Mouse (Mus musculus): ENCODE data around the gene Ppa1. TPM values are rescaled to one million over a fixed set of nuclear protein-coding genes. Genes with fewer than 3 reads are reported as not detected.

Gene Ppa1
- polyA plus RNA-seq, 1 experiment from 2014 or later, result 81.4 TPM

DNA sequence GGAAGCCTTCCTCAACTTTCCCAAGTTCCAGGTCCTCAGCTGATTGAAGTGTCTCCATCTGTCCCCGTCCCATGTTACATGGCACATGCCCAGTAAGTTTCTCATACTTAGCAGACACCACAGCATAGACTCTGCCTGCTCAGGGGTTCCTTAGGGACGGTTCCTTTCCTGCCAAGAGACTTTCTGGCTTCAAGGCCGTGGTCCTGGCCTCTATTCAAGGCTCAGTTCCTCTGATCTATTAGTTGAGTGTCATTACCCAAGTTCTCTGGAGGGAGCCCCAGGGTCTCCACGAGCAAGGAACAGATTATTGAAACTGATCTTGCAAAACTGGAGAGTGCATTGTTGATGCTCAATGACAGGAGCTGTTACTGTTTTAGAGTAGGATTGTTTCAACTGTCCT lies 56.3 kb downstream of the Ppa1 start:
- Histone ChIP-seq H3K9ac (ENCODE audit: low read length) (no peak overlapping the region), H3K27me3 (ENCODE audit: control insufficient read depth, insufficient read depth, low read length) (no peaks in the 10 kb centered on the region), H3K36me3 (ENCODE audit: control insufficient read depth, insufficient read depth, low read length) (peaks cover 26% of the 10 kb centered on the region), H3K9me3 (ENCODE audit: control insufficient read depth, low read length) (no peaks in the 10 kb centered on the region), H3K4me2 (ENCODE audit: low read length) (no peak overlapping the region), H3K27ac (replicated peaks in 1 of 2; ENCODE audit: control insufficient read depth in 1 of 2, insufficient read depth in 1 of 2, low read depth in 2 of 2, low read length in 2 of 2) (no peak overlapping the region), H3K4me1 (ENCODE audit: control insufficient read depth in 2 of 2, insufficient read depth in 2 of 2, low read length in 2 of 2) (no peaks in the 10 kb centered on the region), H3K4me3 (ENCODE audit: control insufficient read depth in 1 of 2, insufficient read depth in 1 of 2, low read depth in 1 of 2, low read length in 2 of 2) (no peak overlapping the region)
- WGBS, result 86% methylated on average over 4 of the region's 4 CpGs
- no peak for ATAC-seq (ENCODE audit: insufficient number of reproducible peaks, insufficient read depth, low FRiP score, low read depth)

DNA sequence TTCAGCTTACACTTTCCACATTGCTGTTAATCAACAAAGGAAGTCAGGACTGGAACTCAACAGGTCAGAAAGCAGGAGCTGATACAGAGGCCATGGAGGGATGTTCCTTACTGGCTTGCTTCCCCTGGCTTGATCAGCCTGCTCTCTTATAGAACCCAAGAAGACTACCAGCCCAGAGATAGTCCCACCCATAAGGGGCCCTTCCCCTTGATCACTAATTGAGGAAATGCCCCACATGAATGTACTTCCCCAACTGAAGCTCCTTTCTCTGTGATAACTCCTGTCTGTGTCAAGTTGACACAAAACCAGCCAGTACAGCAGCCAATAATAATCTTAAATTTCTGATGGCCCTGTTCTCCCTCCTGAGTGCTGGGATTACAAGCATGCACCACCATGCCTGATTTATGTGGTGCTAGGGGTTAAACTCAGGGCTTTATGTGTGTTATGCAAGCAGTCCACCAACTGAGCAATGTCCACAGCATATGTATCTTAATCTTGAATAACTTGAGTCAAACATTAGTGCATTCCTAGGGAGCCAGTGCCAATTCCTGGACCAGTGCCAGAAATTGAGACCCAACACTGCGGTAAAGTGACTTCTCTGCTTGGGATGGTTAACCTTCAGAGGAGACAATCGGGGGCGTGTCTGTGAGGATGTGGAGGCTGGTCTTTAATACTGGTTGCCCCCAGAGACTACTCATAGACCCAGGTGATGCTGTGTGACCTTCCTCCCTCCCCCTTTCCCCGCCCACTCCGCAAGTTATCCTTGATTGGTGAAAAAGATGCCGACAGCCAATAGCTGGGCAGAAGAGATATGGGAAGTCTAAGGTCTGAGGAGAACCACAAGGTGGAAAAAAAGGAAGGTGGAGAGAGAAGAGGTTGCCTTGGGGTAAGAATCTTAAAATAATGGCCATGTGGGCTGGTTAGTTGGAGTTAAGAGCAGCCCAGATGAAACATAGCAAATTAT lies 58.3 kb downstream of the Ppa1 start:
- Histone ChIP-seq H3K9me3 (ENCODE audit: control insufficient read depth, low read length) (no peaks in the 10 kb centered on the region), H3K9ac (ENCODE audit: low read length) (no peak overlapping the region), H3K27me3 (ENCODE audit: control insufficient read depth, insufficient read depth, low read length) (no peaks in the 10 kb centered on the region), H3K4me1 (ENCODE audit: control insufficient read depth in 2 of 2, insufficient read depth in 2 of 2, low read length in 2 of 2) (no peaks in the 10 kb centered on the region), H3K4me3 (ENCODE audit: control insufficient read depth in 1 of 2, insufficient read depth in 1 of 2, low read depth in 1 of 2, low read length in 2 of 2) (no peak overlapping the region), H3K4me2 (ENCODE audit: low read length) (no peak overlapping the region), H3K27ac (replicated peaks in 1 of 2; ENCODE audit: control insufficient read depth in 1 of 2, insufficient read depth in 1 of 2, low read depth in 2 of 2, low read length in 2 of 2) (no peak overlapping the region), H3K36me3 (ENCODE audit: control insufficient read depth, insufficient read depth, low read length) (peaks cover 26% of the 10 kb centered on the region)
- WGBS, result 67% methylated on average over 6 of the region's 6 CpGs
- ATAC-seq (ENCODE audit: insufficient number of reproducible peaks, insufficient read depth, low FRiP score, low read depth), result no peak

DNA sequence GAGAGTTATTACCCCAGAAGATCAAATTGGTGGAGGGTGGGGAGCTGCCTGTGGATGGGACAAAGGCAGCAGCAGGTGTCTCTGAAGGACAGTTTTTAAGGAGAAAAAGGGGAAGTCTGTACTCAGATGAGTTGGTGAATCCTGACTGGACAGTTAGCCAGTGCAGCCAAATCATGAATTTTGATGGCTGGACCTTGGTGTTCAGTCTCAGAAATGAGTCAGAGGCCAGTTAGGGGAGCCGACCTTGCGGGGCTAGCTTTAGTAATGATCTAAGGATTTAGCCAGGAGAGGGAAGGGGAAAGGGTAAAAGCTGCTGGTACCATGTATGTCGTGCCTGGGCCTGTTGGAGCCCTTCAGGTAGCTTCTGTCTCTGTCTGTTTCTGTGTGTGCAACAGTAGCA lies 65.2 kb downstream of the Ppa1 start:
- 73% methylated on average over 3 of the region's 3 CpGs for WGBS
- Histone ChIP-seq H3K9ac (ENCODE audit: low read length) (no peak overlapping the region), H3K9me3 (ENCODE audit: control insufficient read depth, low read length) (no peaks in the 10 kb centered on the region), H3K4me1 (ENCODE audit: control insufficient read depth in 2 of 2, insufficient read depth in 2 of 2, low read length in 2 of 2) (peaks cover 11 to 12% of the 10 kb centered on the region in 2 experiments), H3K36me3 (ENCODE audit: control insufficient read depth, insufficient read depth, low read length) (no peaks in the 10 kb centered on the region), H3K4me3 (ENCODE audit: control insufficient read depth in 1 of 2, insufficient read depth in 1 of 2, low read depth in 1 of 2, low read length in 2 of 2) (no peak overlapping the region), H3K4me2 (ENCODE audit: low read length) (no peak overlapping the region), H3K27ac (replicated peaks in 1 of 2; ENCODE audit: control insufficient read depth in 1 of 2, insufficient read depth in 1 of 2, low read depth in 2 of 2, low read length in 2 of 2) (no peak overlapping the region), H3K27me3 (ENCODE audit: control insufficient read depth, insufficient read depth, low read length) (no peaks in the 10 kb centered on the region)
- no peak for ATAC-seq (ENCODE audit: insufficient number of reproducible peaks, insufficient read depth, low FRiP score, low read depth)

DNA sequence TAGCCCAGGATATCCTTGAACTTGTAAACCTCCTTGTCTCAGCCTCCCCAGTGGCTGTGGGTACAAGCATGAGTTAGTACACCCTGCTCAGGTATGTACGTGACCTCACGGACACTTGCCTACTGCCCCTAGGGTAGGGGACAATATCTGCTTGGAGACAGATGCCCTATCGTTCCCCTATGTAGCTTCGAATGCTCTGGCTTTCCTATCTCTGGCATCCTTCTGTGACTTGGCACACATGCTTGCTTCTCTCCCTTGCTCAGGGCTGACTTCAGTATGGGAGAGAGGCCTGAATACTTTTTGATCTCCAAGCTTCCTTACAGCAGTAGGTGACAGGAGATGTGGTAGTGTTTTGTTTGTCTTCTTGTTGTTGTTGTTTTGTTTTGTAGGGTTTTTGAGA lies 65.8 kb downstream of the Ppa1 start:
- Histone ChIP-seq H3K4me3 (ENCODE audit: control insufficient read depth in 1 of 2, insufficient read depth in 1 of 2, low read depth in 1 of 2, low read length in 2 of 2) (no peak overlapping the region), H3K9me3 (ENCODE audit: control insufficient read depth, low read length) (no peaks in the 10 kb centered on the region), H3K4me2 (ENCODE audit: low read length) (no peak overlapping the region), H3K9ac (ENCODE audit: low read length) (no peak overlapping the region), H3K27ac (replicated peaks in 1 of 2; ENCODE audit: control insufficient read depth in 1 of 2, insufficient read depth in 1 of 2, low read depth in 2 of 2, low read length in 2 of 2) (no peak overlapping the region), H3K36me3 (ENCODE audit: control insufficient read depth, insufficient read depth, low read length) (no peaks in the 10 kb centered on the region), H3K27me3 (ENCODE audit: control insufficient read depth, insufficient read depth, low read length) (no peaks in the 10 kb centered on the region), H3K4me1 (ENCODE audit: control insufficient read depth in 2 of 2, insufficient read depth in 2 of 2, low read length in 2 of 2) (peaks cover 11 to 12% of the 10 kb centered on the region in 2 experiments)
- 91% methylated on average over 4 of the region's 4 CpGs for WGBS
- ATAC-seq (ENCODE audit: insufficient number of reproducible peaks, insufficient read depth, low FRiP score, low read depth), result no peak

DNA sequence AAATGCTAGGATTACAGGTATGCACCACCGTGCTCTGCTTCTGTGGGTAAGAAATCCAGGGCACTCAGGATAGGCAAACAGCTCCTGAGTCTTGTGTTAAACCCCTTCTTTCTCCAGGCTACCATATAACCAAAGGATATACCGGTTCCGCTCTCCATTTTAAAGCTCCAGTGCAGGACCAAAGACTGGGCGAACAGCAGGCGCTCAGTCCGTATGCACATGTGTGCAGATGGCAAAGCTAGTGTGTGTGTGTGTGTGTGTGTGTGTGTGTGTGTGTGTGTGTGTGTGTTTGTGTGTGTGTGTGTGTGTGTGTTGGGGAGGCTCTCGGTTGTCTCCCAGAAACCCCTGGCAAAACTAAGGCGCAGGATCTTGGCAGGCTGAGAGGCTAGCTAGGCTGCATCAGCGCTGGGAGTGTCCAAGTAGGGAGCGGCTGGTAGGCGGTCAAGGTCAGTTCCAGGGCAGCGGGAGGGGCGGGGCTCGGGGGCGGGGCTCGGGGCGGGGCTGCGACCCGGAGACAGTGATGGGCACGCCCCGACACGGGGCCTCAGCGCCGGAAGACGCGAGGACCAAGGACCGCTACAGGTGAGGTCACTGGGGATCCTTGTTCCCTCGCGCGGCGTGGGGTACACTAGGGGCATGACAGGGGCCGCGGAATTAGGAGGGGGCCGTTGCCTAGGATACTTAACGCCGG lies 66.6 kb downstream of the Ppa1 start, which contains the start of gene Aifm2:
Gene Aifm2 (plus strand): TSS at position 493 of the 691 bp plus-strand sequence.
- peak within 1 kb of the TSS; percentile 74 to 79 for H3K4me3 ChIP-seq (ENCODE audit: control insufficient read depth in 1 of 2, insufficient read depth in 1 of 2, low read depth in 1 of 2, low read length in 2 of 2)
- peak; percentile 93 for ATAC-seq (ENCODE audit: insufficient number of reproducible peaks, insufficient read depth, low FRiP score, low read depth)
- 15% methylated on average over 30 of the region's 36 CpGs for WGBS

DNA sequence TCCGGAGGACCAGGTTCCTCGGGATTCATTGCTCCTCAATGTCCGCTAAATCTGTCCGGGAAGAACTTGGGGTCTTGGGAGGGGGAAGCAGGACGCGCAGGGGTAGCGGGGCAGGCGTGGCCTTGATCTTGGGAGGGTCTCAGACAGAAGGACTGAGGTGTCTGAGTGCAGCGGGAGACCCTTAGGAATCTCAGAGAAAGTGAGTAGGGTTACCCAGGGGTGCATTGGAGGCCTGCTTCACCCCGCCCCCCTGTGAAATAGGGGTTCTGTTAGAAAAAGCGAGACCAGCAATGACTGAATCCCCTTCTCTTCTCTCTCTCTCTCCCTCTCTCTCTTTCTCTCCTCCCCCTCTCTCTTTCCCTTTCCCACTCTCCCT lies 67.1 kb downstream of the Ppa1 start:
- no peaks in the 10 kb centered on the region for H3K9me3 ChIP-seq (ENCODE audit: control insufficient read depth, low read length)
- no peak for ATAC-seq (ENCODE audit: insufficient number of reproducible peaks, insufficient read depth, low FRiP score, low read depth)
- 4% methylated on average over 11 of the region's 11 CpGs for WGBS
- H3K27ac ChIP-seq (replicated peaks in 1 of 2; ENCODE audit: control insufficient read depth in 1 of 2, insufficient read depth in 1 of 2, low read depth in 2 of 2, low read length in 2 of 2), result peak overlapping the region; percentile 2 to 47; a peak in 1 of 4 replicates
- H3K27me3 ChIP-seq (ENCODE audit: control insufficient read depth, insufficient read depth, low read length), result no peaks in the 10 kb centered on the region
- H3K4me1 ChIP-seq (ENCODE audit: control insufficient read depth in 2 of 2, insufficient read depth in 2 of 2, low read length in 2 of 2), result peaks cover 11 to 12% of the 10 kb centered on the region in 2 experiments
- H3K4me3 ChIP-seq (ENCODE audit: control insufficient read depth in 1 of 2, insufficient read depth in 1 of 2, low read depth in 1 of 2, low read length in 2 of 2), result peak overlapping the region; percentile 74 to 79
- H3K36me3 ChIP-seq (ENCODE audit: control insufficient read depth, insufficient read depth, low read length), result no peaks in the 10 kb centered on the region
- peak overlapping the region; percentile 82 for H3K9ac ChIP-seq (ENCODE audit: low read length)
- peak overlapping the region; percentile 91 for H3K4me2 ChIP-seq (ENCODE audit: low read length)

More for the DNA sequence above, 66.6 kb downstream of the Ppa1 start, which contains the start of gene Aifm2:
- H3K27ac ChIP-seq (replicated peaks in 1 of 2; ENCODE audit: control insufficient read depth in 1 of 2, insufficient read depth in 1 of 2, low read depth in 2 of 2, low read length in 2 of 2), result peak within 1 kb of the TSS; percentile 45 to 47
- H3K4me2 ChIP-seq (ENCODE audit: low read length), result peak within 1 kb of the TSS; percentile 91
- no peaks in the 10 kb centered on the region for H3K27me3 ChIP-seq (ENCODE audit: control insufficient read depth, insufficient read depth, low read length)
- peak within 1 kb of the TSS; percentile 82 for H3K9ac ChIP-seq (ENCODE audit: low read length)
- no peaks in the 10 kb centered on the region for H3K9me3 ChIP-seq (ENCODE audit: control insufficient read depth, low read length)
- H3K36me3 ChIP-seq (ENCODE audit: control insufficient read depth, insufficient read depth, low read length), result no peaks in the 10 kb centered on the region
- H3K4me1 ChIP-seq (ENCODE audit: control insufficient read depth in 2 of 2, insufficient read depth in 2 of 2, low read length in 2 of 2), result peaks cover 11 to 12% of the 10 kb centered on the region in 2 experiments

DNA sequence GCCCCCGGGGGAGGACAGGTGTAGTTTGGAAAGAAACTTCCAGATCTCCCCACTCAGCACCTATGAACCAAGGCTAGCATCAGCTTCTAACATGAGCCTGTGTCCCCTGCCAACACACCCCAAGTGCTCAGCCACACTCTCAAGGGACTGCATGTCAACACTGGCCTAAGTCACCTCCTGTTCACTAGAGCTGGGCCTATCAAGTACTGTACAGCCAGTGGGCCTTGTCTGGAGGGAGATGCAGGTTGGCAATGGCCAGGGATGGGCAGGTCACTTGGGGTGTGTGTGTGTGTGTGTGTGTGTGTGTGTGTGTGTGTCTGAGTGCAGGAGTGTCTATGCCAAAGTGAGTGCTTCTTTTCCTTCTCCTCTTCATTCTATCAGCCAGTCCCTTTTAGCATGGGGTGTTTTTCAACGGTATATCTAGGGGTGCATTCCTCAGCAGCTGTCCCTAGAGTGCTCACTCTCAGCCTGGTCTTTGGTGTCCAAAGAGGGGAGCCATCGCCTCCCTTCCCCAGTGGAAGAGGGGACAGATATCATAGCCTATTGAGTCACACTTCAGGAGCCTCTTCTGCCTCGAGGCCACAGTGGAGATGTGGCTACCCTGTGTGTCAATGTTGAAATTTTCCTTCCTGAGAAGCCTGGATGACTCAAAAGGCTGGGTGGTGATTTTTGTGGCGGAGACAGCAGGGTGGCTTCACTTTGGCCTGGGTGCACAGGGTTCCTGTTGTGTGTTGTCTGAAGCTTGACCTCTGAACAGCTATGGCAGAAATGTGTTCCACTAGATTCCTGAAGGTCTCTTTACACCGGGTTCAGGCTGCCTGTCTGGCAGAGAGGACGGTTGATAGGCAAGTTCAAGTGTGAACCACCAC lies 67.9 kb downstream of the Ppa1 start:
- no peak for ATAC-seq (ENCODE audit: insufficient number of reproducible peaks, insufficient read depth, low FRiP score, low read depth)
- Histone ChIP-seq H3K9me3 (ENCODE audit: control insufficient read depth, low read length) (no peaks in the 10 kb centered on the region), H3K4me2 (ENCODE audit: low read length) (peak overlapping the region; percentile 91), H3K27me3 (ENCODE audit: control insufficient read depth, insufficient read depth, low read length) (no peaks in the 10 kb centered on the region), H3K9ac (ENCODE audit: low read length) (peak overlapping the region; percentile 82), H3K4me1 (ENCODE audit: control insufficient read depth in 2 of 2, insufficient read depth in 2 of 2, low read length in 2 of 2) (peaks cover 11 to 12% of the 10 kb centered on the region in 2 experiments), H3K4me3 (ENCODE audit: control insufficient read depth in 1 of 2, insufficient read depth in 1 of 2, low read depth in 1 of 2, low read length in 2 of 2) (peak overlapping the region; percentile 74 to 79; a peak in 3 of 4 replicates), H3K27ac (replicated peaks in 1 of 2; ENCODE audit: control insufficient read depth in 1 of 2, insufficient read depth in 1 of 2, low read depth in 2 of 2, low read length in 2 of 2) (no peak overlapping the region), H3K36me3 (ENCODE audit: control insufficient read depth, insufficient read depth, low read length) (no peaks in the 10 kb centered on the region)
- WGBS, result 69% methylated on average over 7 of the region's 7 CpGs
